ENCODE assay signal across 8 mouse cellular contexts in the genomic region with DNA sequence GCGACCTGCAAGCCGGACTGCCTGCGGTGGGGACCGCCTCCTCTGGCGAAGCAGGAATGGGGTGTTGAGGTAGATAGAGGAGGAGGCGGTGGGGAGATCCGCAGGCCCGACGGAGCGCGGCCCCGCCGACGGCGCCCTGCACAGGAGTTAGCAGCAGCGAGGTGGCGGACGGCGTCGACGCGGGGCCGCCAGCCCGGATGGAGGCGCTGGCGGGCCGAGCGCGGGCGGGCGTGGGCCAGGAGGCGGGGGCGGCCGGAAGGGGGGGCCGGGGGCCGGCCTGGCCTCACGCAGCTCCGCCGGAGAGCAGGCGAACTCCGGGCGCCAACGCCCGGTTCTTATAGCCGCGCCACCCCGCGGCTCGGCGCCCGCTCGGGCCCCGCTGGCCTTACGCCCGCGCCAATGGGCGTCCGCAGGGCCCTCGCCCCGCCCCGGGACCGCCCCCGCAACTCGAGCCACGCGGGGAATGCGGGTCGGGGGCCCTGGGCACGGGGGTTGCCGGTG. TPM values are rescaled to one million over a fixed set of nuclear protein-coding genes. Genes with fewer than 3 reads are reported as not detected.
DNase-seq lines count a peak whose midpoint lies in the region; ATAC-seq lines count a peak whose summit lies in the region.

No protein-coding gene starts in this region.

- H3K4me1 ChIP-seq in heart, embryonic 14.5 days (ENCODE audit: control insufficient read depth in 2 of 2, insufficient read depth in 2 of 2, low read length in 2 of 2) = peaks cover 0 to 19% of the 10 kb centered on the region in 2 experiments; a peak in 3 of 4 replicates
- H3K4me1 ChIP-seq in neural tube, embryonic 12.5 days = peaks cover 30% of the 10 kb centered on the region

- WGBS in heart, embryonic 14.5 days = under 1% methylated on average over 66 of the region's 70 CpGs
- under 1% methylated on average over 64 of the region's 70 CpGs for WGBS in neural tube, embryonic 12.5 days

- peak overlapping the region; percentile 62 to 64 for H3K4me3 ChIP-seq in heart, embryonic 14.5 days (ENCODE audit: control insufficient read depth in 1 of 2, insufficient read depth in 1 of 2, low read depth in 1 of 2, low read length in 2 of 2)
- peak overlapping the region; percentile 39 for H3K4me3 ChIP-seq in neural tube, embryonic 12.5 days

- H3K9ac ChIP-seq in heart, embryonic 14.5 days (ENCODE audit: low read length) = peak overlapping the region; percentile 95
- H3K9ac ChIP-seq in neural tube, embryonic 12.5 days = peak overlapping the region; percentile 59

- H3K27ac ChIP-seq in heart, embryonic 14.5 days (replicated peaks in 1 of 2; ENCODE audit: control insufficient read depth in 1 of 2, insufficient read depth in 1 of 2, low read depth in 2 of 2, low read length in 2 of 2) = peak overlapping the region; percentile 94 to 95
- no peak overlapping the region for H3K27ac ChIP-seq in neural tube, embryonic 12.5 days

- peak; percentile 51 for ATAC-seq in heart, embryonic 14.5 days (ENCODE audit: insufficient number of reproducible peaks, insufficient read depth, low FRiP score, low read depth)
- peak; percentile 43 for ATAC-seq in neural tube, embryonic 12.5 days (ENCODE audit: low FRiP score, low read depth)

- peaks cover 72% of the 10 kb centered on the region for H3K27me3 ChIP-seq in heart, embryonic 14.5 days (ENCODE audit: control insufficient read depth, insufficient read depth, low read length)
- H3K27me3 ChIP-seq in neural tube, embryonic 12.5 days (replicated peaks) = peaks cover 100% of the 10 kb centered on the region

- H3K36me3 ChIP-seq in heart, embryonic 14.5 days (ENCODE audit: control insufficient read depth, insufficient read depth, low read length) = peaks cover 26% of the 10 kb centered on the region
- no peaks in the 10 kb centered on the region for H3K36me3 ChIP-seq in neural tube, embryonic 12.5 days

- no peaks in the 10 kb centered on the region for H3K9me3 ChIP-seq in heart, embryonic 14.5 days (ENCODE audit: control insufficient read depth, low read length)
- H3K9me3 ChIP-seq in neural tube, embryonic 12.5 days = no peaks in the 10 kb centered on the region

- peak; percentile 74 for DNase-seq in gastrocnemius, postnatal 10 days
- DNase-seq in gastrocnemius, adult 18-20 months (ENCODE audit: low spot score) = no peak
- DNase-seq in adrenal gland, postnatal 14 days = peak; percentile 49
- peak; percentile 62 for DNase-seq in liver
- DNase-seq in right cerebral cortex, postnatal 4 days = no peak
- DNase-seq in cerebellum, adult 11-12 months = no peak

- H3K4me2 ChIP-seq in heart, embryonic 14.5 days (ENCODE audit: low read length) = peak overlapping the region; percentile 65
- peak overlapping the region; percentile 61 for H3K4me2 ChIP-seq in neural tube, embryonic 12.5 days (replicated peaks)

RNA-seq across cellular contexts. Expression of gene Igf2, which starts 7.4 kb away (rescaled TPM):
- total RNA-seq in gastrocnemius, postnatal 10 days (2021) = 1,000 to 10,000 TPM; 6,069 to 6,624 TPM
- 10 to 100 TPM; 20.0 to 29.0 TPM for total RNA-seq in gastrocnemius, adult 18-20 months (2021)
- total RNA-seq in adrenal gland, postnatal 14 days (2021) = 119 and 187 TPM in 2 replicates
- 1,590 and 1,642 TPM in 2 replicates for polyA plus RNA-seq in heart, embryonic 14.5 days (2014; fragmentation: Nextera tagmentation; extraction: Ambion mirVana)
- polyA plus RNA-seq in neural tube, embryonic 12.5 days (2016; fragmentation: Nextera tagmentation; extraction: Ambion mirVana) = 254 and 320 TPM in 2 replicates

RNA-seq across cellular contexts. Expression of gene Gm49394, which starts 10.5 kb away (rescaled TPM):
- under 1 TPM; 0.25 to 0.47 TPM for total RNA-seq in gastrocnemius, postnatal 10 days (2021)
- total RNA-seq in gastrocnemius, adult 18-20 months (2021) = not detected
- not detected in 2 replicates for total RNA-seq in adrenal gland, postnatal 14 days (2021)
- polyA plus RNA-seq in heart, embryonic 14.5 days (2014; fragmentation: Nextera tagmentation; extraction: Ambion mirVana) = 0.04 TPM in 1 of 2 replicates, not detected in the other
- not detected in 2 replicates for polyA plus RNA-seq in neural tube, embryonic 12.5 days (2016; fragmentation: Nextera tagmentation; extraction: Ambion mirVana)

Comparison
In these comparisons a context has a peak if more than half of its experiments do, and no peak if none do; other contexts are left out.
1. DNase-seq: peak in gastrocnemius, postnatal 10 days (single experiment), adrenal gland, postnatal 14 days (single experiment) and liver (single experiment); none in gastrocnemius, adult 18-20 months (single experiment), right cerebral cortex, postnatal 4 days (single experiment) and cerebellum, adult 11-12 months (single experiment).
2. RNA of gene Igf2, which starts 7.4 kb away (total RNA-seq): 6,069 to 6,624 TPM in gastrocnemius, postnatal 10 days; 119 to 187 TPM in adrenal gland, postnatal 14 days and 20.0 to 29.0 TPM in gastrocnemius, adult 18-20 months; every median in the first group is over 10 times any median in the second.